Mouse (Mus musculus): ENCODE data around the gene Cd180.
A peak's percentile ranks its signal among the peaks of the same experiment; 100 is the strongest.
"Not testable (repeated sequence)": the region's sequence is repeated elsewhere in the genome, so short reads cannot be mapped to it uniquely, and the experiment has no call there.

Cd180 gene

DNA sequence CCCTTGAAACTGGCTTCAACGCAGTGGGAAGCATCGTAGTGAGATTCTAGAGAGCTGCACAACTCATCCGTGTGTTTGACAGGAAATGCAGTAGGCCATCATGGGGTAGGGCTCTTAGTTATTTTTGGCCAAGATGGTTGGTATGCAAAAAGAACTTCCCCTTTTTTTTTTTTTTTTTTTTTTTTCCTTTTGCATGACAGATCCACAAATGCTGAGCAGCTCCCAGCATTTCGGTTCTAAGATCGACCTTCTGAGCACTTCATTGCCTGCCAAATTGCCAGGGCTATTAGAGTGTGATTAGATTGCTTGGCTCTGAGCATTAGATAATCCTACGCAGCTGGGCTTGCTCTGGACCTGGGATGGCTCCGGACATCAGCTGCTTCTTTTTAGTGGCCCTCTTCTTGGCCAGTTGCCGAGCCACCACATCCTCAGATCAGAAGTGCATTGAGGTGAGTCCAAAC, at the start of gene Cd180:
Gene Cd180 (plus strand): TSS at position 218 of the 461 bp plus-strand sequence.
- DNase-seq, result no peak

DNA sequence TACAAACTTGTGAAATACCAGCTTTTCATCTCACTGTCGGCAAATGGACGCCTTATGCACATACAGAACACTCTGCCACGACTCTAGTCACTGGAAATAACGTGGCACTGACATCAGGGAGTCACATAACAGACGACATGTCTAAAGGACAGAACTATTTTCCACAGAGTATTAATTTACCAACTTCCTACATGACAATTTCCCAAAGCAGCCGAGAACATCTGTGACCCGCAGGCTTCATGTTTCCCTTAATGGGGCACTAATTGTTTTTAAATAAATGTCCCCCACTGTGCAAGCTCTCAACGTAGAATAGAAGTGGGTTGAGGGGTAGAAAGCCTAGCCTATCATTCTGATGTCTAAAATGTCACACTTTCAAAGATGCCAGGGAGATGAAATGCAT, 49.0 kb upstream of the Cd180 start:
- no peak for DNase-seq

DNA sequence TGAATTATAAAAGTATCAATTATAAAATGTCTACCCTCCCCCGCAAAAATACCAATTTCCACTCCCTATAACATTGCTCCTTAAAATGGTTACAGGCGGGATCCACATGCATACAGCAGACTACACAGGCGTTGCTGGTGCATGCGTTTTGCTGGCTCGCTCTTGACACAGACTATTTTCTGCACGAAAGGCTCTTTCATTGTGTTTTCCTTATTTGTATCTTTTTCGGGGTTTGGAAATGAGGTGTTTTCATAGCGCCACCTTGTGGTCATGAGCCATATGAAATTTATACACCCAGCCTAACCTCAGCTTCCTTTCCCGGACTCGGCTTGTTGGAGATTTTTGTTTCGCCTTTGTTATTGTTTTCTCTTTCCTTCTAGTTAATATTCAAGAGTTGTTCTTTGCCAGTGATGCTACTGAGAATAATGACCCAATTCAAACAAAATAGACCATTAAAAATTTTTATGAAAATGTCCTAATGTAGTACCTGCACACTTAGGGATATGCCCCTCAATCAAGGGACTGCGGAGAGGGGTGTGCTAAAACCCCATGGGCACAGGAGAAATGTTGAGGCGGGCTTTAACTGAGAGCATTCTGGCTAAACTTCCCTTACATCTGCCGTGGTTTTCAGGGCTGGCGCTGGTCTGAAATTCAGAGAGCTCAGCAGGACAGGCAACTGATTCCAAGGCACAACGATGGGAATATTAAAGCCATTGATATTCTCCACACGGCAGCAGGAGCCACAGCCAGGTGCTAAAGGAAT, 48.4 kb upstream of the Cd180 start:
- peak; percentile 42 for DNase-seq

DNA sequence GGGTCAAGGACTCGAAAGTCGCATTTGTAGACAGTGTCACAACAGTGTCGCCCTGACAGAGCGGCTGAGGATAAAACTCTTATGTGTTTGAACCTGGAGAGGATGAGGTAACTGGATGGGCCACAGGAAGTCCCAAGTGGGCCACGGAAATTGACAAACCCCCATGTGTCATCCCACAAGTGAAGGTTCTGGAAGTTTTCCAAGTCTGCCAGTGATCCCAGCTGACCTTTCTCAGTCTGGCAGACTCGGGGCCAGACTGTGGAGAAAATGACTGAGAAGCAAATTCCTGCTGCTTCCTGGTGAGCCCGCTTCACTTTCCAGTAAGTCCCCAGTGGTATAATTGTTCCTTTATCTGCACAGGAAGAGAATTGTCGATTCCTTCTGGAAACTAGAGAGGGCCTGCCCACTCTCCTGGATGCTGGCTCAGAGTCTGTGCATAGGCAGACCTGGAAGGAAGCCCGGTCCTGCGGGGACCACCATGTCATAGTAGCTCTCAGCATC, 47.0 kb upstream of the Cd180 start:
- no peak for DNase-seq

DNA sequence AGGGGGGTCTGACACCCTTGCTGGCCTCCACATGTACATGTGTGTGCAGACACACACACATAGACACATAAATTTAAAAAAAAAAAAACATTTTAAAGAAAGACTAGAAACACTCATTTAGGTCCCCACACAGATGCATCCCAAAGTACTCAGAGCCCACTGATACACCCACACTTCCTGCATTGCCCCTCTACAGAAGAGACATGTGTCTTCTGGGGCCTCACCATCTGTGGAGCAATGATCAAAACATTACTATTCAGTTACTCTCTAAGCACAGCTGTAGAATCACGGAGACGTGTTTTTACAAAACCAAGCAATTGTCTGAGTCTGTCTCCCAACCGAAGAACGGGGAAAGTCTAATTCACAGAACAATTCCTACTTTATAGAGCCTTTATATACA, 45.8 kb upstream of the Cd180 start:
- no peak for DNase-seq

DNA sequence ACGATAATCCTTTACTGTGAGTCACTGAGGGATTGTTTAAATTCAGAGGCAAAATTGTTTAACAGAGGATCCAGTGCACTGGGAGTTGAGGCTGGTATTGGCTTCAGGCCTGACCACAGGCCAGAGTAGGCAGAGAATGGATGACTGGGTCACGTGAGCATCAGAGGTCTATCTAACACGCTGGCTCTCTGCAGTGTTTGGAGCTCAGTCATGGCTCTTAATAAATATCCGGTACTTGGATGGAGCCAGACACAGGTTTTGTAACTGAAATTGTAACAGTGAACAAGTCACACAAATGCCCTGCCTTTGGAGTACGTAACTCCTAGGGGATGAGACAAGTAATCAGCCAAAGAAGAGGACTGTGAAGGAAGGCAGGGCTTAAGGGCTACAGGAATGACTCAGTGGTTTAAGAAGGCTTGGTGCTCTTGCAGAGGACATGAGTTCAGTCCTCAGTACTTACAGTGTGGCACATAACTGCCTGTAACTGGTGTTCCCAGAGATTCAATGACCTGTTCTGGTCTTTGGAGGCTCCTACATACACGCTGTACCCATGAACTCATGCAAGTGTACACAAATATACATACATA, 41.0 kb upstream of the Cd180 start:
- no peak for DNase-seq

DNA sequence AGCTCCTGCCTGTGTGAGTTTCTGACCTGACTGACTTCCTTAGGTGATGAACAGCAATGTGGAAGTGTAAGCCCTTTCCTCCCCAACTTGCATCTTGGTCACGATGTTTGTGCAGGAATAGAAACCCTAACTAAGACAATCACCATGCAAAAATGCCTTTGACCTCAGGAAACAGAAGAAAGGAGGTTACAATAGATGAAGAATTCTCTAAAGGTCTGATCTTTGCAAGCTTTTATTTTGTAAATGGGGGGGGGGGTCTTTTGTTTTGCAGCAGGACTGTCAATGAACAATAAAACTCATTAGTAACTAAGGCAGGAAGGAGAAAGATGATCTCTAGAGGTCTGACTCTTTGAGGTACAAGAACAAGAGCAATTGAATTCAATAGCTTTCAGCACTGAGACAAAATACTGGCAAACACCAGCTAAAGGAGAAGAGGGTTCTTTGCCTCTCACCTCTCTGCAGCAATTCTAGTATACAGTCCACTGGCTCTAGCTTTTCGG, 38.2 kb upstream of the Cd180 start:
- no peak for DNase-seq

DNA sequence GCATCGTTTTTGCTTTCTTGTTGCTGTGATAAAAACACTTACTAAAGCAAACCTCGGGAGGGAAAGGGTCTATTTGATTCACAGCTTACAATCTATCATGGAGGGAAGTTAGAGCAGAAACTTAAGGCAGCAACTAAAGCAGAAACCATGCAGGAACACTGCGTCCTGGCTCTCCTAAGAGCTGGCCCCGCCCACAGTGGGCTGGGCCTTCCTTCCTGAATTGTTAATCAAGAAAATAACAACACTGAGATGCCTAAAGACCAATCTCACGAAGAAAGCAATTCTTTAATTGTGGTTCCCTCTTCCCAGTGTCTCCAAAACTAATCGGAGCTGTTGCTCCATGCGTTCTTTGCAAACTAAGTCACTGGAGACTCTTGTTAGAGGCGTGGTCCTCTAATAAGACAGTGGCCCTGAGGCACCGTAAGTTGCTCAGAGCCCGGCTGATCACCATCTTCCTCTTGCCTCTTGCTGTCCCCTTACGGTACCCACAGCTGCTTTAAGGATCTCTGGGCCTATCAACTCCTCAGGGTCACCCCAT, 37.1 kb upstream of the Cd180 start:
- no peak for DNase-seq

DNA sequence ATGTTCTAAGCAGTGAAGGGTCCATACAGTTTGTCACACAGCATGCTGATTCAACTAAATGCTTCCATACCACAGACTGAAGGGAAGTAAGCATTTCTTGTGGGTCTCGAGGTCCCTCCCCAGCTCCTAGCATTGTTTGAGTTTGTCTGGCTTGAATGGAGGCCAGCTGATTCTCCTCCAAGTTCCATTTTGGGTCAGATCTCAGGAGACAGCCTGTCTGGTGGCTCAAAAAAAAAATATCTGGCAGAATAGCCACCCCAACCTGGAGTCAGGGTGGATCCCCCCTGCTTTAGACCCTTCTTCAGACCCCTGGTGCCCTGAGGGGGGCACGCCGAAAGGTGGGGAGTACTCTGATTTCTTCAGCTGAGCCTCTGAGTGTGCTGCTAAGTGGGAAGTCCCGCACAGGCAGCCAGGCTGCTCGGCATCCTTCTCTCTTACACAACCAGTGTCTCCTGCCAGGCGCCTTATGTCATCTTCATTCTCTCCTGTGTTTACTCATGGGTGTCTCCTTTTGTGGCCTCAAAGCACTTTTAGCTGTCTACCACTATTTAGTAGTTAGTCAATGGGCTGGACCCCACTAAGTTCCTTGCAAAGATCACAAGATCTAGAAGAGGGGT, 35.0 kb upstream of the Cd180 start:
- peak; percentile 53 for DNase-seq

DNA sequence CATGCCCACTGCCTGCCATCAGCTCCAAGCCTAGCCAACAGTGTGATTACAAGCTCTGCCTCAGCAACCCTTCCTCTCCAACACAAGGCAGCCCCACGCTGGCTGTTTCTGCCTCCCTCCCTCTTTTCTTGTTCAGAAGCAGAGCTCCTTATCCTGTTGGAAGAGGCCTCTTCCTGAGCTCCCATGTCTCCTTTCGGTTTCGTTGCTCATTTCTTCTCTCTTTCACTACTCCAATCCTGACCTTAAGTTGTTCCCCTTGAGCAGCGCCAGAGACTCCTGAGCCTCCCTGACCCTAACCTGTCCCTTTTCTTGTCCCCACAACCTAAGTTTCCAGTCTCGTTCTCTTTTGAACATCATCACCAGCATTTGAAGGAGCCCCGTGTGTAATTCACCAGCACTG, 29.3 kb upstream of the Cd180 start:
- no peak for DNase-seq

DNA sequence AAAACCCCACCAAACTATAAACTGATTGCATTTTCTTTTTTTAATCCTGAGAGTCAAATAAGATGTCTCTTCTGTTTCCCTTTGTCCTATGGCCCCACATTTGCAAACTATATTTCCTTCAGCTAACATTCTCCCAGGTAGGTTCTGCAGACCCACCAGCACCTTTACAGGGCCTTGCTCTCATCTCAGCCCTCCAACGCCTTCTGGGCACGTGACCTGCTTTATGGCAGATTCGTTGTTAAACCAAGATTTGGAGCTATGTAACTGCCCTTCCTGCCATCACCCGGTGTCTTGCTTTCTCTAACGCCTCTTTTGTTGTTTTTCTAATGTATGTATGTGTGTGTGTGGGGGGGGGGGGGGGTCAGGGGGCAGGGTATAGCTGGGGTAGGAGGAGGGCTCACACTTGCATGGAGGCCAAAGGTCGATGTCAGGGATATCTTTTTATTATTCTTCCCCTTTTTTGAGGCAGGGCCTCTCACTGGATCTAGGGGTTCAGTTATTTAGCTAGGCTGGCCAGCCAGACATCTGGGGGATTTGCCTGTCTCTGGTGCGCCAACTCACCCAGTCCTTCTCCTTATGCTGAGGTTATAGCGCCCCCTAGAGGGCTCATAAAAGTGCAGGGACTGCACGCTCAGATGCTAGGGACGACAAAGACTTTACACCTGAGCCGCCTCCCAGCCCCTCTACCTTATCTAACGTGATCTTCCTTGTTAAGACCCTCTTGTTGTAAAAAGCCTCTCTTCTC, 28.3 kb upstream of the Cd180 start:
- DNase-seq, result no peak

DNA sequence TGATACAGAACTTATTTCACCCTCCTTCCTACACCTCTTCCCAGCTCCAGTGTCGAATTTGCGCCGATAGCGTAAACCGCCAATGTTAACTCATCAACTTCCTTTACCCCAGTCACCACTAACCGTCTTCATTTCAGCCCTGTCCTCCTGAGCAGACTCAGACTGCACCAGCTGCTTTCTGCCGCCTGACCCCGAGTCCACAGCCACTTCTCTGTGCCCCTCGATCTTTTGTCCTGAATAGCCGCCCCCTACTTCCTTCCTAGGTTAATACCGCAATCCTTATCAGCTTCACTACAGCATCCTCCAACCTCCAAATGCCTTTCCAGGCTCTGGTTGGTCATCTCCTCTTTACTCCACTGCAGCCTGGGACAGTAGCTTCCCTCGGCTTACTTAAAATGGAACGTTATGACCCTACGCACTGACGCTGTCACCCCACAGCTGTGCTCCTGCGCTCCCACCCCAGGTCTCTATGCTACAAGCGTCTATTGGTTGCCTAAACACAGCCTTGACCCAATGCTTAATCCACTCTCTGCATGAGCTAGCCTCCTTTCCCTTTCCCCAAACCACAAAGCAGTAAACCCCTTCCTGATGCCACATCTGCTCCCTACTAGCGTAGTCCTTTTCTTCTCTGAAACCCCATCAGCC, 27.6 kb upstream of the Cd180 start:
- no peak for DNase-seq

DNA sequence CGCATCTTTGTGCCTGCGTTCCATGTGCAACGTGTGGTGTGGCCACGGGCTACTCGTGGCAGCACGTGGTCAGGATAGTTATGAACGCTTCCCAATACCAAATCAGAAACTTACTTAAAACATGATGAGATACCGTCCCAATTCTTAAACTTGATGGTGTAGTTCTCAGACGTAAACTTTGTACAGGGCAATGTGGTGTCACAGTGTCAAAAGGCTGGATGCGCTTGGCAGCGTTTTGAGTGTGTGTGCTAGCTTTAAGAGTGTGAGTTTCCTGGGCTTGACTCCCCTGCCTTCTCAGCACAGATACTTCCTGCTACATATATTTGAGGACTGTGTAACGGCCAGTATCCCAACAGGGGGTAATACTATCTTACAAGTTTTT, 27.1 kb upstream of the Cd180 start:
- no peak for DNase-seq

DNA sequence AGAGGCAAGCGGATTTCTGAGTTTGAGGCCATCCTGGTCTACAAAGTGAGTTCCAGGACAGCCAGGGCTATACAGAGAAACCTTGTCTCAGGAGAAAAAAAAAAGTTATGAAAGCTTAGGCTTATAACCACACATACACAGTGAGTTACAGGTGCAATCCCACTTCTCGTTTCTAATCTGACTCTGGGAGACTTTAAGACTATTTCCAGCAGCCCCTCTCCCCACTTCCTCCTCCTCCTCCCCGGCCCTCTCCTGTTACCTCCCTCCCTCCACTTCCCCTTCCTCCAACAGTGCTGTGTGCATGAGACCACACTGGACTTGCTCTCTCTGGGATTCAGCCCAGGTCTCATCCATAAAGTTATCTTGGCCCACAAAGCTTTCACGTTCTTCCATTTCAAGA, 26.6 kb upstream of the Cd180 start:
- DNase-seq, result no peak

DNA sequence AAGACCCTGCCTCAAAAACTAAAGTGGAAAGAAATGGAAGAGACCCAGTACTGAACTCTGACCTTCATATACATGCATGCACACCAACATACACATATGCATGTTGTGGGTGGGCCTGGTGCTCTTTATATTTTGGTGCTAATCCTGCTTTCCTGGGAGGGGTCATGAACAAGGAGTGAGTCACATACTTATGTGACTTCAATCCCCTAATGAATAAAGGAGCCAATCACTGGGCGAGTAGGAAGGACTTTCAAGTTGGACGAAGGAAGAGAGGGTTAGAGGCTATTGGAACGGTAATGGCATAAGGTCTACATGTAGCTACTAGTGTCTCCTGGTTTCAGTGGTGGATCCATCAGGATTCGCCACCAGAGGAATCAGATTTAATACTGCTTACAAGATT, 26.0 kb upstream of the Cd180 start:
- no peak for DNase-seq

DNA sequence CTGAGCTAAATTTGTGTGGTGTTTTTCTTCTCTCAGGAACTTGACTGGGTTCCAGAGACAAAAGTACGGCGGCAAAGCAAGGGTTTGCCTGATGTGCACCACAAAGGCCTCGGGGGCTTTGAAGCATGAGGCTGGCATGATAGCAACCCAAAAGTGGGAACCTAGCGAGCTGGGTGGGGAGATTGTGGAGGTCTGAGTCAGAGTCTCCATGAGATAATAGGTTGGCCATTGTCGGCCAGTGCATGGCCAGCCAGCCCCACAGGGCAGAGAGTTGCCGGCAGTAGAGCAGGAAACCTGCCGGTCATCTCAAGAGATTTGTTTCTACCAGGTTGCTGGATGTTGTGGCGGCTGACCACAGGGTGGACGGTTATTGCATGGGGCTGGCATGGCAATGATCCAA, 25.5 kb upstream of the Cd180 start:
- DNase-seq, result no peak

DNA sequence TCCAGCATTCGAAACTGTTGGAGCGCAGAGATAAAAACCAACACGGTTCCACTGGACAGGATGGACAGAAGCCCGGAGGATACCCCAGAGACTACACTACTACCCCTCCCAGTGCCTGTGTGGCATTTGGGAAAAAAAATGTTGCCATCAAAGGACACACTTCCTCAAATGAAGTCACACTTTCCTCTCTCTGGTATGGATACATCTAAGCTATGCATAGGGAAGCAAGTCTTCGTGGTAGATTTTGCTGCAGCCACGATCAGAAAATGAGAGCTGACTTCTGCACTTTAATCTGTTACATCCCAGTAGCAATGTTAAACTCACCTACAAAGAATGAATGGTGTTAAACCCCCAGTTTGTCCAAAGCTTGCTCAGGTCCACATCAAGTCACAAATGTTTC, 24.4 kb upstream of the Cd180 start:
- no peak for DNase-seq

DNA sequence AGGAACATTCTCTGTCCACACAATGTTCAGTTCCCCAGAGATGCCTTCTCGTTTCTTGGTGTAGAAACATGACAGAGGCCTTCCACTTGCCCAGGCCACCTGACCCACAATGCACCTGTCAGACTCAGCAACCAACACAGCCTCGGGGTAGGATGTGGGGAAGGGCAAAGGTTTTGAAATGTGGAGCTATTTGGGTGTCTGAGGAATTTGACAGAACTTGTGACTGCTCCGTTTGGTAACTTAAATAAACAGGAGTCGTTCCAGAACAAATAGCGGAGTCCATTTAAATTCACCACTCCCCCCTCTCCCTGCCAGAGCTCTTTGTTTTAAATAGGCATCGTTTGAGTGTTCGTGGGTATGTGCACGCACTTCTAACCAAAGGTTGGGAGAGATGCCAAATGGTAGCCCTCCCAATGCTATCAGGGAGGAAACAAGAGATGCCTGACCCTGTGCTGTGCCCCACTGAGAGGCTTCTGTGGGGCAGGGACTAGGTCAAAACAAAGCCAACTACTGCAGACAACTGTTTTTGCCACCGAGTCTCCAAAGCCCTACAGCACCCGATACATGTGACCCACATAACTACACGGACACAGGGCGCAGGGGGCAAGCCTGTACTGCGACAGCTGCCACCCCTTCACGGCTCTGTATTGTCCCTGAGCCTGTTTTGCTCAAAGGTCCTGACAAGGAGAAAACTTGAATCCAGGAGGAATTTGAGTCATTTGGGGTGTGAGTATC, 23.7 kb upstream of the Cd180 start:
- no peak for DNase-seq

DNA sequence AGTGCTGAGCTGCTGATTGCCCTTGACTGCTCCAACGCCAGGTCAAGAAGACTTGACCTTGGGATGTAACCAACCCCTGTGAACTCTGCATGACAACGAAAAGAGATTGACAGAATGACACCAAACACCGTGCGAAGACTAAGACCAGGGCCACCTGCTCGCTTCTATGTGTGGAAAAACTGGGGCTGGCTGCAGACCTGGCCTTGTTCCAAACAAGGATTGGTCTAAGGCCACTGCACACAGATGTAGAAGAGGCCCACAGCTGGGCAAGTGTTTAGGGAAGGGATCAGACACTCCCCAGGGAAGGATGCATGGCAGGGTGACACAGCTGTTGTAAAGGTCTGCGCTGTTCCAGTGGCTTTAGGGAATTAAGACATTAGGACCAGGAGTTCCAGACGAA, 22.9 kb upstream of the Cd180 start:
- DNase-seq, result no peak

DNA sequence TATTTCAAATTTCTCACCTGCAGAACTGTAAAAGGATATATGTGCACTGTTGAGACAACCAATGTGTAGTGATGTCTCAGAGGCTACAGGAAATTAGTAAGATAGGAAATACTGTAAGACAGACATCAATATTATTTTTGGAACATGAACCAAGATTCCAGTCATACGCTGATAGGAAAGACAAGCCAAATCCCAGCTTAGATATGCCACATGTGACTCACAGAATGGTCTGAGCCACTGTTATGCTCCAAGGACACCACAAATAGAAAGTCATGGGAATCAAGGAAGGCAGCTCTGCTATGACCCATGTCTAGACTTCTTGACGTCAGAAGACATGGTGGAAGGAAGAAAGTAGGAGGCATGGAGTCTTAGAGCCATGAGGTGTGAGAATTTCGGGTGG, 19.3 kb upstream of the Cd180 start:
- DNase-seq, result no peak

DNA sequence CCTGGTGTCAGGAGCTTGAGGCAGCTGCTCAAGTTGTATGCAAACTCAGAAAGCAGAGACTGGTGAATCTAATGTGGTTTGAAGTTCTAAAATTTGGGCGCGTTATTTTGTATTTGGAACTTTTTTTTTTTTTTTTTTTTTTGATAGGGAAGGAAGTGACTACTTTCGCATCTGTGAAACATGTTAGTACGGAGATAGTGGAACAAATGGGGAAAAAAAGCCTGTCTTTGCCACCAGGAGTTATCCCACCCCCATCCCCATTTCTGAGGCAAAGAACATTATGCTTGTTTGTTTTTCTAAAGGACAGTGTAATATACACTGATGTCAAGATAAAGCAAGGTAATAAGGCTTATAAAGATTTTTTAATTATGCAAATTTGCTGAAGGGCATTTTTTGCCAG, 15.8 kb upstream of the Cd180 start:
- DNase-seq, result not testable (repeated sequence)

DNA sequence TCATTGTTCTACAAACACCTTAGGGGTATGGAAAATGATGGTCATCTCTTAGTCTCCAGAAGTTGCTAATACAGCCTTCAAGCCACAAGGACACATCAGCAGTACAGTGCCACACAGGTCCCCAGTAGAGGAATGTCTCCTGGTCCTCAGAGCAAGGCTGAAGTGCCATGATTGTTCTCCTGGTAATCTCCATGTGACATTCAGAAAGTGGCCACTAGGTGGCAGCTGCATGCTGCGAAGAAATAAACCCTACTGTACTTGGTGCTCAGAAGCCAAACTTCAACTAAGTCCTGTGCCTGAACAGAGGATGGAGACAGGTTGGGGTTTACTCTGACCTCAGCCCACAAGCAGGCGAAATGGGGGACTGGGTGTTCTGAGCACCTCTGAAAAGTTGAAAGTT, 14.9 kb upstream of the Cd180 start:
- peak; percentile 23 for DNase-seq

Data from cerebellum, adult 11-12 months (tissue).